Mouse (Mus musculus): ENCODE measurements around the gene Zfp511. TPM values are rescaled to one million over a fixed set of nuclear protein-coding genes. Genes with fewer than 3 reads are reported as not detected.

The Zfp511 gene
- total RNA-seq, 1 experiment, result 27.1 TPM

- Histone ChIP-seq H3K36me3 (ENCODE audit: control insufficient read depth, insufficient read depth, low read length, poor library complexity, severe bottlenecking) (no peaks in the 10 kb centered on the region), H3K4me1 (ENCODE audit: control insufficient read depth in 2 of 2, insufficient read depth in 2 of 2, low read length in 2 of 2, poor library complexity in 1 of 2) (no peaks in the 10 kb centered on the region), H3K9me3 (ENCODE audit: control insufficient read depth, insufficient read depth, low read depth, low read length) (no peaks in the 10 kb centered on the region), H3K4me3 (ENCODE audit: insufficient read depth in 1 of 2, low read depth in 1 of 2, low read length in 2 of 2, poor library complexity in 1 of 2, severe bottlenecking in 1 of 2) (no peak overlapping the region), H3K27ac (ENCODE audit: insufficient read depth, low read depth, low read length, poor library complexity, severe bottlenecking) (no peak overlapping the region), H3K9ac (ENCODE audit: insufficient read depth, low read depth, low read length, poor library complexity, severe bottlenecking) (no peak overlapping the region)
- in situ Hi-C loops (cut with MboI; ENCODE audit: low sequenced_read_pairs in 2 of 2, unreplicated experiment in 2 of 2), result no loop called here
- TF ChIP-seq ZC3H11A (IDR thresholded peaks at IDR 0.05; ENCODE audit: borderline replicate concordance, low read depth, low read length) (peak; percentile 92; the same call in 1 of the 2 replicates), MAFK (IDR thresholded peaks at IDR 0.05; ENCODE audit: insufficient read depth, low read depth, low read length) (no peak), HCFC1 (IDR thresholded peaks at IDR 0.05; ENCODE audit: borderline replicate concordance, insufficient read depth, low read length) (no peak), ZNF384 (IDR thresholded peaks at IDR 0.05; ENCODE audit: low read depth, low read length) (0 out of 2 replicates have a peak, but pooled peaks have one; percentile 9), CHD2 (IDR thresholded peaks at IDR 0.05; ENCODE audit: low read depth, low read length) (no peak)
- peak; percentile 79 for DNase-seq (ENCODE audit: low read depth, low spot score)
Measured at GRCm38 (mm10) chr7:140078711-140079110, 42.5 kb downstream of the Zfp511 start.

GRCm38 (mm10) chr7:140080503-140081156, 44.4 kb downstream of the Zfp511 start:
- no peak overlapping the region for H3K27ac ChIP-seq (ENCODE audit: insufficient read depth, low read depth, low read length, poor library complexity, severe bottlenecking)
- no peak overlapping the region for H3K4me3 ChIP-seq (ENCODE audit: insufficient read depth in 1 of 2, low read depth in 1 of 2, low read length in 2 of 2, poor library complexity in 1 of 2, severe bottlenecking in 1 of 2)
- in situ Hi-C loops (cut with MboI; ENCODE audit: low sequenced_read_pairs in 2 of 2, unreplicated experiment in 2 of 2), result loop anchor here in 1 of 2 experiments (5.0 kb wide), 1 partner anchor 62 kb away; no protein-coding TSS in a partner anchor
- H3K36me3 ChIP-seq (ENCODE audit: control insufficient read depth, insufficient read depth, low read length, poor library complexity, severe bottlenecking), result no peaks in the 10 kb centered on the region
- TF ChIP-seq ZNF384 (IDR thresholded peaks at IDR 0.05; ENCODE audit: low read depth, low read length), result no peak
- TF ChIP-seq MAFK (IDR thresholded peaks at IDR 0.05; ENCODE audit: insufficient read depth, low read depth, low read length), result no peak
- TF ChIP-seq ZC3H11A (IDR thresholded peaks at IDR 0.05; ENCODE audit: borderline replicate concordance, low read depth, low read length), result no peak
- TF ChIP-seq CHD2 (IDR thresholded peaks at IDR 0.05; ENCODE audit: low read depth, low read length), result no peak
- TF ChIP-seq HCFC1 (IDR thresholded peaks at IDR 0.05; ENCODE audit: borderline replicate concordance, insufficient read depth, low read length), result no peak
- no peaks in the 10 kb centered on the region for H3K9me3 ChIP-seq (ENCODE audit: control insufficient read depth, insufficient read depth, low read depth, low read length)
- no peaks in the 10 kb centered on the region for H3K4me1 ChIP-seq (ENCODE audit: control insufficient read depth in 2 of 2, insufficient read depth in 2 of 2, low read length in 2 of 2, poor library complexity in 1 of 2)
- H3K9ac ChIP-seq (ENCODE audit: insufficient read depth, low read depth, low read length, poor library complexity, severe bottlenecking), result no peak overlapping the region
- DNase-seq (ENCODE audit: low read depth, low spot score), result peak; percentile 78

GRCm38 (mm10) chr7:140081408-140082241, 45.4 kb downstream of the Zfp511 start:
- Histone ChIP-seq H3K4me1 (ENCODE audit: control insufficient read depth in 2 of 2, insufficient read depth in 2 of 2, low read length in 2 of 2, poor library complexity in 1 of 2) (peaks cover 0 to 2% of the 10 kb centered on the region in 2 experiments; a peak in 1 of 4 replicates), H3K27ac (ENCODE audit: insufficient read depth, low read depth, low read length, poor library complexity, severe bottlenecking) (no peak overlapping the region), H3K36me3 (ENCODE audit: control insufficient read depth, insufficient read depth, low read length, poor library complexity, severe bottlenecking) (no peaks in the 10 kb centered on the region), H3K9me3 (ENCODE audit: control insufficient read depth, insufficient read depth, low read depth, low read length) (no peaks in the 10 kb centered on the region), H3K9ac (ENCODE audit: insufficient read depth, low read depth, low read length, poor library complexity, severe bottlenecking) (no peak overlapping the region), H3K4me3 (ENCODE audit: insufficient read depth in 1 of 2, low read depth in 1 of 2, low read length in 2 of 2, poor library complexity in 1 of 2, severe bottlenecking in 1 of 2) (no peak overlapping the region)
- in situ Hi-C loops (cut with MboI; ENCODE audit: low sequenced_read_pairs in 2 of 2, unreplicated experiment in 2 of 2), result loop anchor here in 1 of 2 experiments (5.0 kb wide), 1 partner anchor 61 kb away; no protein-coding TSS in a partner anchor
- TF ChIP-seq ZNF384 (IDR thresholded peaks at IDR 0.05; ENCODE audit: low read depth, low read length) (no peak), HCFC1 (IDR thresholded peaks at IDR 0.05; ENCODE audit: borderline replicate concordance, insufficient read depth, low read length) (no peak), ZC3H11A (IDR thresholded peaks at IDR 0.05; ENCODE audit: borderline replicate concordance, low read depth, low read length) (no peak), MAFK (IDR thresholded peaks at IDR 0.05; ENCODE audit: insufficient read depth, low read depth, low read length) (no peak), CHD2 (IDR thresholded peaks at IDR 0.05; ENCODE audit: low read depth, low read length) (no peak)
- DNase-seq (ENCODE audit: low read depth, low spot score), result no peak

- no peaks in the 10 kb centered on the region for H3K9me3 ChIP-seq (ENCODE audit: control insufficient read depth, insufficient read depth, low read depth, low read length)
- in situ Hi-C loops (cut with MboI; ENCODE audit: low sequenced_read_pairs in 2 of 2, unreplicated experiment in 2 of 2), result loop anchor here in 1 of 2 experiments (5.0 kb wide), 1 partner anchor 60 kb away; no protein-coding TSS in a partner anchor
- peak; percentile 71 for DNase-seq (ENCODE audit: low read depth, low spot score)
- peaks cover 0 to 2% of the 10 kb centered on the region in 2 experiments; a peak in 1 of 4 replicates for H3K4me1 ChIP-seq (ENCODE audit: control insufficient read depth in 2 of 2, insufficient read depth in 2 of 2, low read length in 2 of 2, poor library complexity in 1 of 2)
- H3K27ac ChIP-seq (ENCODE audit: insufficient read depth, low read depth, low read length, poor library complexity, severe bottlenecking), result no peak within 1 kb of the TSS
- no peak within 1 kb of the TSS for H3K9ac ChIP-seq (ENCODE audit: insufficient read depth, low read depth, low read length, poor library complexity, severe bottlenecking)
- no peak within 1 kb of the TSS for H3K4me3 ChIP-seq (ENCODE audit: insufficient read depth in 1 of 2, low read depth in 1 of 2, low read length in 2 of 2, poor library complexity in 1 of 2, severe bottlenecking in 1 of 2)
- H3K36me3 ChIP-seq (ENCODE audit: control insufficient read depth, insufficient read depth, low read length, poor library complexity, severe bottlenecking), result no peaks in the 10 kb centered on the region
- no peak for TF ChIP-seq HCFC1 (IDR thresholded peaks at IDR 0.05; ENCODE audit: borderline replicate concordance, insufficient read depth, low read length)
- no peak for TF ChIP-seq ZNF384 (IDR thresholded peaks at IDR 0.05; ENCODE audit: low read depth, low read length)
- TF ChIP-seq CHD2 (IDR thresholded peaks at IDR 0.05; ENCODE audit: low read depth, low read length), result no peak
- no peak for TF ChIP-seq MAFK (IDR thresholded peaks at IDR 0.05; ENCODE audit: insufficient read depth, low read depth, low read length)
- no peak for TF ChIP-seq ZC3H11A (IDR thresholded peaks at IDR 0.05; ENCODE audit: borderline replicate concordance, low read depth, low read length)
Measured at GRCm38 (mm10) chr7:140082242-140082678, 46.1 kb downstream of the Zfp511 start, which contains the start of gene Caly. Gene Caly, minus strand, starts transcription at chr7:140082548.

Other genes with a start within 250 kb of the Zfp511 start
- 0.45 TPM in 1 of 2 replicates, not detected in the other for gene Adgra1, start 202.2 kb upstream of the Zfp511 start, total RNA-seq (2012; rRNA removed)
- 2.3 and 5.3 TPM in 2 replicates for gene Kndc1, start 141.7 kb upstream of the Zfp511 start, total RNA-seq (2012; rRNA removed)
- 147 and 174 TPM in 2 replicates for gene Utf1, start 92.6 kb upstream of the Zfp511 start, total RNA-seq (2012; rRNA removed)
- gene 6430531B16Rik, start 57.6 kb upstream of the Zfp511 start, total RNA-seq (2012; rRNA removed), result 1.8 TPM in 2 replicates
- gene Adam8, start 43.8 kb upstream of the Zfp511 start, total RNA-seq (2012; rRNA removed), result 7.6 and 8.3 TPM in 2 replicates
- gene Tubgcp2, start 278 bp downstream of the Zfp511 start, total RNA-seq (2012; rRNA removed), result 28.1 and 29.0 TPM in 2 replicates
- 0.16 and 0.27 TPM in 2 replicates for gene Msx3, start 12.7 kb downstream of the Zfp511 start, total RNA-seq (2012; rRNA removed)
- 0.26 TPM in 1 of 2 replicates, not detected in the other for gene Caly, start 46.2 kb downstream of the Zfp511 start, total RNA-seq (2012; rRNA removed)
- 0.49 TPM in 1 of 2 replicates, not detected in the other for gene Prap1, start 57.0 kb downstream of the Zfp511 start, total RNA-seq (2012; rRNA removed)
- gene Fuom, start 66.0 kb downstream of the Zfp511 start, total RNA-seq (2012; rRNA removed), result 6.6 and 11.9 TPM in 2 replicates
- 9.1 and 15.5 TPM in 2 replicates for gene Paox, start 79.4 kb downstream of the Zfp511 start, total RNA-seq (2012; rRNA removed)
- gene Echs1, start 80.1 kb downstream of the Zfp511 start, total RNA-seq (2012; rRNA removed), result 47.0 and 58.3 TPM in 2 replicates
- gene Mtg1, start 101.2 kb downstream of the Zfp511 start, total RNA-seq (2012; rRNA removed), result 21.0 and 23.0 TPM in 2 replicates
- 0.27 and 0.48 TPM in 2 replicates for gene Sprn, start 118.5 kb downstream of the Zfp511 start, total RNA-seq (2012; rRNA removed)
- not detected in 2 replicates for gene Olfr522, start 128.4 kb downstream of the Zfp511 start, total RNA-seq (2012; rRNA removed)
- not detected in 2 replicates for gene Olfr523, start 136.8 kb downstream of the Zfp511 start, total RNA-seq (2012; rRNA removed)
- gene Olfr524, start 169.6 kb downstream of the Zfp511 start, total RNA-seq (2012; rRNA removed), result not detected in 2 replicates
- not detected in 2 replicates for gene Cd163l1, start 181.9 kb downstream of the Zfp511 start, total RNA-seq (2012; rRNA removed)
- gene 5830411N06Rik, start 210.9 kb downstream of the Zfp511 start, total RNA-seq (2012; rRNA removed), result not detected in 2 replicates

Measured in ES-E14 (cell line).